Mouse (Mus musculus) Patski (cell line): ENCODE measurements around the gene Dnah2. TPM values are rescaled to one million over a fixed set of nuclear protein-coding genes. Genes with fewer than 3 reads are reported as not detected.

Source experiments
- ATAC-seq: fragments of 100-300 bp; one replicate; pipeline ENCODE4 v1.8.0; 2021
- CTCF ChIA-PET: fragments of 350-600 bp; sonication (Branson Sonifier 250); formaldehyde crosslinking; loops from one replicate; lab custom pipeline; 2022; ENCODE audit warnings: inconsistent platforms; lab: Charles Lee
- POLR2A ChIA-PET: fragments of 350-600 bp; sonication (Branson Sonifier 250); formaldehyde crosslinking; loops from one replicate; lab custom pipeline; 2022; ENCODE audit warnings: antibody characterized with exemption, inconsistent platforms; lab: Charles Lee
- DNase-seq: peaks from one replicate; pipeline ENCODE4 v3.0.0-alpha.2; 2011; ENCODE audit warnings: low read depth, low spot score
- H3K27me3 ChIP-seq: fragments of 371-371 bp; one replicate; pipeline ENCODE4 v1.5.1; 2021
- CTCF ChIP-seq: fragments of 100-300 bp; IDR thresholded peaks from one replicate; pipeline ENCODE4 v1.5.1; 2021
- in situ Hi-C: fragments of 300-500 bp; cut with MboI; formaldehyde crosslinking; loops from 3 replicates; pipeline ENCODE4 v1.11.1; 2018; ENCODE audit warnings: low pct_unique_long_range_greater_than_20kb, mixed read lengths
- polyA plus RNA-seq: library from polyadenylated mRNA; unstranded; gene quantifications from one replicate; pipeline ENCODE4 v1.2.3, GENCODE M21; 2021

Dnah2 gene
- polyA plus RNA-seq, 1 experiment from 2014 or later: 1.4 TPM

- in situ Hi-C loops: loop anchor here (5.0 kb wide), 1 partner anchor 40 kb away; the partner anchor contains the start of gene Sat2
- no peak for TF ChIP-seq CTCF
- DNase-seq (no peak), ATAC-seq (no peak)
- H3K27me3 ChIP-seq: no peaks in the 10 kb centered on the region
- ChIA-PET CTCF (interaction anchor here (1.0 kb wide), 1 partner anchor 36 kb away, joined by 4 read pairs; no protein-coding TSS in a partner anchor), POLR2A (interaction anchor here (1.2 to 1.5 kb wide), 2 partner anchors 8 to 18 kb away, joined by 3 to 4 read pairs; no protein-coding TSS in a partner anchor)
Observed at GRCm38 (mm10) chr11:69582230-69582805, 33.4 kb upstream of the Dnah2 start.

GRCm38 (mm10) chr11:69581814-69582213 is 32.9 kb upstream of the Dnah2 start:
- no peaks in the 10 kb centered on the region for H3K27me3 ChIP-seq
- ChIA-PET CTCF (interaction anchor here (1.0 kb wide), 1 partner anchor 35 kb away, joined by 4 read pairs; no protein-coding TSS in a partner anchor), POLR2A (interaction anchor here (0.7 to 1.5 kb wide), 3 partner anchors 9 to 26 kb away, joined by 3 to 4 read pairs (median 3); no protein-coding TSS in a partner anchor)
- TF ChIP-seq CTCF: no peak
- ATAC-seq: no peak
- in situ Hi-C loops: loop anchor here (5.0 kb wide), 1 partner anchor 40 kb away; the partner anchor contains the start of gene Sat2
- DNase-seq: no peak

- in situ Hi-C loops: loop anchor here (5.0 kb wide), 1 partner anchor 41 kb away; the partner anchor contains the start of gene Sat2
- ChIA-PET POLR2A (interaction anchor here (0.6 to 1.2 kb wide), 3 partner anchors 9 to 27 kb away, joined by 3 to 4 read pairs (median 3); no protein-coding TSS in a partner anchor), CTCF (interaction anchor here (1.4 to 1.6 kb wide), 2 partner anchors 19 to 34 kb away, joined by 3 to 7 read pairs; no protein-coding TSS in a partner anchor)
Observed at GRCm38 (mm10) chr11:69581147-69581688, 32.3 kb upstream of the Dnah2 start.

GRCm38 (mm10) chr11:69580572-69581146 is 31.7 kb upstream of the Dnah2 start:
- ATAC-seq (no peak), DNase-seq (no peak)
- H3K27me3 ChIP-seq: no peaks in the 10 kb centered on the region
- TF ChIP-seq CTCF: no peak
- ChIA-PET POLR2A (interaction anchor here (0.5 to 1.2 kb wide), 3 partner anchors 9 to 59 kb away, joined by 3 to 4 read pairs (median 3); no protein-coding TSS in a partner anchor), CTCF (interaction anchor here (1.0 to 1.6 kb wide), 3 partner anchors 20 to 36 kb away, joined by 3 to 7 read pairs (median 3); no protein-coding TSS in a partner anchor)
- in situ Hi-C loops: loop anchor here (5.0 kb wide), 1 partner anchor 42 kb away; the partner anchor contains the start of gene Sat2

More at GRCm38 (mm10) chr11:69581147-69581688, 32.3 kb upstream of the Dnah2 start:
- ATAC-seq: peak; percentile 68
- no peak for TF ChIP-seq CTCF
- H3K27me3 ChIP-seq: no peaks in the 10 kb centered on the region
- peak; percentile 58 for DNase-seq

GRCm38 (mm10) chr11:69580091-69580514 is 31.2 kb upstream of the Dnah2 start, which contains the start of the genes Wrap53 and Trp53:
Wrap53 (minus strand) TSS chr11:69580255.
Trp53 (plus strand) TSS chr11:69580359.
- ChIA-PET CTCF (interaction anchor here (0.7 to 1.6 kb wide), 5 partner anchors 17 to 37 kb away, joined by 3 to 7 read pairs (median 3); no protein-coding TSS in a partner anchor), POLR2A (interaction anchor here (0.5 to 1.2 kb wide), 3 partner anchors 33 to 60 kb away, joined by 3 to 5 read pairs (median 4); no protein-coding TSS in a partner anchor)
- H3K27me3 ChIP-seq: no peaks in the 10 kb centered on the region
- DNase-seq (peak; percentile 54), ATAC-seq (no peak)
- no peak for TF ChIP-seq CTCF
- in situ Hi-C loops: loop anchor here (5.0 kb wide), 1 partner anchor 42 kb away; the partner anchor contains the start of gene Sat2

GRCm38 (mm10) chr11:69579128-69580017 is 30.5 kb upstream of the Dnah2 start:
- no peaks in the 10 kb centered on the region for H3K27me3 ChIP-seq
- ATAC-seq: peak; percentile 85
- CTCF ChIA-PET: interaction anchor here (0.7 to 1.6 kb wide), 6 partner anchors 18 to 254 kb away, joined by 3 to 7 read pairs (median 3); partner anchors contain the start of gene Kcnab3
- POLR2A ChIA-PET: interaction anchor here (0.5 to 1.2 kb wide), 3 partner anchors 17 to 33 kb away, joined by 3 to 7 read pairs (median 5); no protein-coding TSS in a partner anchor
- in situ Hi-C loops: loop anchor here (5.0 kb wide), 1 partner anchor 43 kb away; the partner anchor contains the start of gene Sat2
- peak; percentile 99 for TF ChIP-seq CTCF
- peak; percentile 73 for DNase-seq

GRCm38 (mm10) chr11:69578301-69578700 is 29.4 kb upstream of the Dnah2 start:
- CTCF ChIA-PET: interaction anchor here (1.4 to 1.6 kb wide), 2 partner anchors 65 to 253 kb away, joined by 3 to 4 read pairs; partner anchors contain the start of gene Kcnab3
- no peaks in the 10 kb centered on the region for H3K27me3 ChIP-seq
- no peak for ATAC-seq
- in situ Hi-C loops: no loop called here
- POLR2A ChIA-PET: no interaction called here
- DNase-seq: no peak
- no peak for TF ChIP-seq CTCF

- no peak for TF ChIP-seq CTCF
- CTCF ChIA-PET: no interaction called here
Observed at GRCm38 (mm10) chr11:69576307-69576706, 27.4 kb upstream of the Dnah2 start.

GRCm38 (mm10) chr11:69575220-69575619 is 26.3 kb upstream of the Dnah2 start:
- in situ Hi-C loops: no loop called here
- POLR2A ChIA-PET: no interaction called here
- CTCF ChIA-PET: no interaction called here
- no peaks in the 10 kb centered on the region for H3K27me3 ChIP-seq
- no peak for DNase-seq
- peak; percentile 63 for TF ChIP-seq CTCF
- ATAC-seq: no peak

More at GRCm38 (mm10) chr11:69576307-69576706, 27.4 kb upstream of the Dnah2 start:
- H3K27me3 ChIP-seq: no peaks in the 10 kb centered on the region
- POLR2A ChIA-PET: no interaction called here
- DNase-seq: no peak
- in situ Hi-C loops: no loop called here
- ATAC-seq: no peak
